Mouse (Mus musculus) forebrain, embryonic 12.5 days (tissue): ENCODE data around the gene Rora. TPM values are rescaled to one million over a fixed set of nuclear protein-coding genes. Genes with fewer than 3 reads are reported as not detected.

ENCODE experiments used
- ATAC-seq: fragments of 200-750 bp; cut with Nextera tagmentation; 2 replicates; pipeline ENCODE4 v1.8.0; 2017; ENCODE audit warnings: moderate TSS enrichment; ENCODE audit not compliant: low FRiP score
- H3K27ac ChIP-seq: fragments of 300-500 bp; sonication (generic); 2 replicates; pipeline ENCODE4 v1.5.1; 2016; ENCODE audit warnings: mild to moderate bottlenecking
- H3K27me3 ChIP-seq: fragments of 300-500 bp; sonication (generic); 2 replicates; pipeline ENCODE4 v1.6.1; 2016; ENCODE audit warnings: mild to moderate bottlenecking
- H3K36me3 ChIP-seq: fragments of 300-500 bp; sonication (generic); replicated peaks from 2 replicates; pipeline ENCODE4 v1.6.1; 2016; ENCODE audit warnings: mild to moderate bottlenecking
- H3K4me1 ChIP-seq: fragments of 300-500 bp; sonication (generic); 2 replicates; pipeline ENCODE4 v1.6.1; 2016
- H3K4me2 ChIP-seq: fragments of 300-500 bp; sonication (generic); 2 replicates; pipeline ENCODE4 v1.6.1; 2016; ENCODE audit warnings: mild to moderate bottlenecking, moderate library complexity
- H3K4me3 ChIP-seq: fragments of 300-500 bp; sonication (generic); replicated peaks from 2 replicates; pipeline ENCODE4 v1.5.1; 2016; ENCODE audit warnings: mild to moderate bottlenecking
- H3K9ac ChIP-seq: fragments of 300-500 bp; sonication (generic); 2 replicates; pipeline ENCODE4 v1.6.1; 2016; ENCODE audit warnings: mild to moderate bottlenecking
- H3K9me3 ChIP-seq: fragments of 300-500 bp; sonication (generic); 2 replicates; pipeline ENCODE4 v1.6.1; 2016
- WGBS: fragments of 180-500 bp; shearing (Covaris S2); methylation state at CpG from one replicate; pipeline ENCODE4 v1.1.7; 2016; 5-methylcytosine and 5-hydroxymethylcytosine counted together
- polyA plus RNA-seq: library from polyadenylated mRNA; unstranded; fragments of >200 nt; fragmentation: Nextera tagmentation; extraction: Ambion mirVana; gene quantifications from 2 replicates; pipeline ENCODE4 v1.2.1, GENCODE M21; 2016

The Rora gene
- polyA plus RNA-seq, 1 experiment from 2014 or later = 7.3 TPM

DNA sequence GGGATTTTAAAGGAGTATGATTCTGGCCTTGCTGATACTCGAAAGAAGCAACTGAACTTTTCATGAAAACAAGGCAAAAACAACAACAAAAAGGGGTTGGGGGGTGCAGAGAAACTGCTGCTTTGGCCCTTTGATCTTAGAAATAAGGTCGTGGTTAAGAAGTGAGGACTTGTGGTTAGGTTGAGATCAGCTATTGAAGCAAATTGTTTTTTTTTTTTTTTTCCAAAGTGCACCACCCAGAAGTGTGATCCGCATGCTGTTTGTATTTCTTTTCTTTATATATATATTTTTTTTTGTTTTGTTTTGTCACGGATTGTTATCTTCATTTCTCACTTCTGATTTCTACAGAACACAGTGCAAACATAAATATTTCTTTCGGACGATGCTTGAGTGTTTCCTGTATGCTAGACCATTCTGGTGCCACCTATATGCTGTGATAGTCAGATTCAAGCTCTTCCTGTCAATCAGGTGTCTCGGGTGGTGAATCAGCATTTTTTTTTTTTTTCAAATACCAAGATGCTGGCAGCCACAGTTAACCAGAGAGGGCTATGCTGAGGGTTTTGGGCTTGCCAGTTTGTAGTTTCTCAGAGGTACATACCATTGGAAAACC is 644.3 kb downstream of the Rora start:
- peaks cover 15% of the 10 kb centered on the region for H3K4me1 ChIP-seq
- no peak overlapping the region for H3K9ac ChIP-seq
- no peaks in the 10 kb centered on the region for H3K9me3 ChIP-seq
- no peak overlapping the region for H3K4me2 ChIP-seq
- no peak overlapping the region for H3K4me3 ChIP-seq
- H3K27me3 ChIP-seq = peaks cover 38% of the 10 kb centered on the region
- no peaks in the 10 kb centered on the region for H3K36me3 ChIP-seq
- no peak for ATAC-seq
- 84% methylated on average over 7 of the region's 7 CpGs for WGBS
- no peak overlapping the region for H3K27ac ChIP-seq

GRCm38 (mm10) chr9:69298566-69299335 is 645.2 kb downstream of the Rora start:
- Histone ChIP-seq H3K4me2 (no peak overlapping the region), H3K4me1 (peaks cover 23% of the 10 kb centered on the region), H3K27me3 (peaks cover 30% of the 10 kb centered on the region), H3K9me3 (no peaks in the 10 kb centered on the region), H3K9ac (no peak overlapping the region), H3K36me3 (no peaks in the 10 kb centered on the region), H3K4me3 (no peak overlapping the region), H3K27ac (no peak overlapping the region)
- no peak for ATAC-seq
- 80% methylated on average over 12 of the region's 12 CpGs for WGBS

- Histone ChIP-seq H3K4me3 (no peak overlapping the region), H3K27ac (no peak overlapping the region), H3K9ac (no peak overlapping the region), H3K4me2 (no peak overlapping the region), H3K36me3 (no peaks in the 10 kb centered on the region), H3K4me1 (peaks cover 28% of the 10 kb centered on the region), H3K27me3 (peaks cover 34% of the 10 kb centered on the region), H3K9me3 (no peaks in the 10 kb centered on the region)
- 66% methylated on average over 2 of the region's 2 CpGs for WGBS
- ATAC-seq = no peak
These were observed 645.9 kb downstream of the Rora start for GRCm38 (mm10) chr9:69299484-69299883.

GRCm38 (mm10) chr9:69300296-69300695 is 646.7 kb downstream of the Rora start:
- no peak overlapping the region for H3K27ac ChIP-seq
- peaks cover 36% of the 10 kb centered on the region for H3K27me3 ChIP-seq
- H3K9ac ChIP-seq = no peak overlapping the region
- H3K36me3 ChIP-seq = no peaks in the 10 kb centered on the region
- no peak overlapping the region for H3K4me3 ChIP-seq
- no peaks in the 10 kb centered on the region for H3K9me3 ChIP-seq
- 92% methylated on average over 8 of the region's 8 CpGs for WGBS
- no peak overlapping the region for H3K4me2 ChIP-seq
- no peak for ATAC-seq
- peaks cover 28% of the 10 kb centered on the region for H3K4me1 ChIP-seq

DNA sequence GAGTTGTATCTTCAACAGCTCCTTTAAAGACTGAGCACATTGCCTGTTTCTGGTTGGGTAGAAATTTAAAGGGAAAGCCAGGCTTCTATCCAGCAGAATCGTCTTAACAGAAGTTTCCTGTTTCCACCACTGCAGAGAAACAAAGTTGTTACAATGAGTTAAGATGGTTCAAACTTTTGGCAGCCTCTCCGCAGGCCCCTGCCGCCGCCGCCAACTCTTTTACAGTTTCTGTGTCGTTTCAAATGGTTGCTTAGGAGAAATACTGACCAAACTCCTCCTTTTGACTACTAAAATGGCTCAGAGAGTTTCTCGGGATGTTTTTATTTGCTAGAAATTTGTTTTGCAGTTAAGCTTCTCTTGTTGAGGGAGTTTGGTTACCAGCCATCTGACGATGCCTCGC is 647.9 kb downstream of the Rora start:
- Histone ChIP-seq H3K4me2 (no peak overlapping the region), H3K4me1 (peaks cover 28% of the 10 kb centered on the region), H3K36me3 (no peaks in the 10 kb centered on the region), H3K4me3 (no peak overlapping the region), H3K27me3 (peaks cover 36% of the 10 kb centered on the region), H3K27ac (peak overlapping the region; percentile 56; the same call in 1 of the 2 replicates), H3K9me3 (no peaks in the 10 kb centered on the region), H3K9ac (no peak overlapping the region)
- ATAC-seq = no peak
- WGBS = 19% methylated on average over 9 of the region's 9 CpGs

- peaks cover 36% of the 10 kb centered on the region for H3K27me3 ChIP-seq
- H3K4me2 ChIP-seq = 0 out of 2 replicates have a peak overlapping the region, but pooled peaks have one; percentile 4
- H3K27ac ChIP-seq = peak overlapping the region; percentile 56; the same call in 1 of the 2 replicates
- H3K9me3 ChIP-seq = no peaks in the 10 kb centered on the region
- H3K9ac ChIP-seq = no peak overlapping the region
- no peak for ATAC-seq
- H3K4me3 ChIP-seq = no peak overlapping the region
- H3K36me3 ChIP-seq = no peaks in the 10 kb centered on the region
- 12% methylated on average over 4 of the region's 4 CpGs for WGBS
- H3K4me1 ChIP-seq = peaks cover 28% of the 10 kb centered on the region
These were observed 648.4 kb downstream of the Rora start for GRCm38 (mm10) chr9:69301955-69302354.

DNA sequence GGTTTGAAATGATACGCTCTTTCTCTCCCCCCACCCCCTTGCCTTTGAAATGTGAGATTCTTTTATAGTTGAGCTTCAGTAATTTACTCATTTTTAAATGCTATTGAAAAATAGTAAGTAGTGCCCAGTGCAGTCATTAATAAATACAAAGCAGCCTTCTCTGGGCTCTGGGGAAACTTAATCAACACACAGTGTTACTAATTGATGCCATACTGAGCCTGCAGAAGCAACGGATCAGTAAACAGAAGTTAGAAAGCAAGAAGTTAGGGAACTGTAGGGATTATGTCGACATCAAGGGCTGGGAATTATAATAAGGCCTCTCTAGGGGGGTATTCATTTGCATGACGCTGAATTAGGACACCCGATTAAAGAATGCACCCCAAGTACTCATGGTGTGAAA is 649.3 kb downstream of the Rora start:
- Histone ChIP-seq H3K4me1 (peaks cover 28% of the 10 kb centered on the region), H3K4me2 (peak overlapping the region; percentile 9; the same call in 1 of the 2 replicates), H3K27me3 (peaks cover 36% of the 10 kb centered on the region), H3K9ac (no peak overlapping the region), H3K9me3 (no peaks in the 10 kb centered on the region), H3K4me3 (no peak overlapping the region), H3K36me3 (no peaks in the 10 kb centered on the region), H3K27ac (no peak overlapping the region)
- ATAC-seq = no peak; the same call in 1 of the 2 replicates
- WGBS = 2% methylated on average over 5 of the region's 5 CpGs

GRCm38 (mm10) chr9:69303346-69303944 is 649.9 kb downstream of the Rora start:
- no peak for ATAC-seq
- Histone ChIP-seq H3K4me3 (no peak overlapping the region), H3K27ac (no peak overlapping the region), H3K4me2 (no peak overlapping the region), H3K27me3 (peaks cover 36% of the 10 kb centered on the region), H3K9ac (no peak overlapping the region), H3K9me3 (no peaks in the 10 kb centered on the region), H3K36me3 (no peaks in the 10 kb centered on the region), H3K4me1 (peaks cover 28% of the 10 kb centered on the region)
- WGBS = 71% methylated on average over 4 of the region's 4 CpGs

DNA sequence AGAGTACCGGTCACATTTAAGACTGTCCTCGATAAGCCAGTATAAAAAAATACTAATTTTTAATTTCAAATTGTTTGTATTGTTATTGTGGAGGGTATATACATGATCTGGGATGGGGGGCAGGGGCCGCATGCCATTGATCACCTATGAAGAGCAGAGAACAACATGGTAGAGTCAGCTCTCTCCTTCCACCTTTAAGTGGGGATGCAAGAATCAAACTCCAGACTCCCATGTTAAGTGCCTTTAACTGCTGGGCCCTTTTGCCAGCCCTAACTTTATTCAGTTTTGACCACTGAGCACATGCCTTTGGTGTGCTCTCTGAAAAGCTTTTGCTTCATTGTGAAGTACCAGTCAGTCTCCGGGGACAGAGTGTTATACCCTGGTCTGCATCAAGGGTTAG is 650.4 kb downstream of the Rora start:
- H3K4me2 ChIP-seq = no peak overlapping the region
- H3K4me1 ChIP-seq = peaks cover 28% of the 10 kb centered on the region
- H3K27ac ChIP-seq = no peak overlapping the region
- H3K4me3 ChIP-seq = no peak overlapping the region
- H3K9ac ChIP-seq = no peak overlapping the region
- H3K9me3 ChIP-seq = no peaks in the 10 kb centered on the region
- 93% methylated on average over 4 of the region's 4 CpGs for WGBS
- H3K36me3 ChIP-seq = no peaks in the 10 kb centered on the region
- peaks cover 36% of the 10 kb centered on the region for H3K27me3 ChIP-seq
- ATAC-seq = no peak

- Histone ChIP-seq H3K4me2 (no peak overlapping the region), H3K4me1 (peaks cover 28% of the 10 kb centered on the region), H3K9me3 (no peaks in the 10 kb centered on the region), H3K36me3 (no peaks in the 10 kb centered on the region), H3K9ac (no peak overlapping the region), H3K27me3 (peaks cover 36% of the 10 kb centered on the region), H3K4me3 (no peak overlapping the region), H3K27ac (no peak overlapping the region)
- no peak for ATAC-seq
- WGBS = 76% methylated on average over 10 of the region's 10 CpGs
These were observed 650.9 kb downstream of the Rora start for GRCm38 (mm10) chr9:69304492-69304891.

- no peak for ATAC-seq
- H3K27me3 ChIP-seq = peaks cover 31% of the 10 kb centered on the region
- no peak overlapping the region for H3K27ac ChIP-seq
- no peaks in the 10 kb centered on the region for H3K9me3 ChIP-seq
- no peak overlapping the region for H3K4me3 ChIP-seq
- H3K4me1 ChIP-seq = peaks cover 28% of the 10 kb centered on the region
- WGBS = 70% methylated on average over 3 of the region's 3 CpGs
- no peak overlapping the region for H3K4me2 ChIP-seq
- H3K9ac ChIP-seq = no peak overlapping the region
- no peaks in the 10 kb centered on the region for H3K36me3 ChIP-seq
These were observed 651.4 kb downstream of the Rora start for GRCm38 (mm10) chr9:69304991-69305390.

GRCm38 (mm10) chr9:69306734-69307528 is 653.3 kb downstream of the Rora start:
- no peak overlapping the region for H3K9ac ChIP-seq
- H3K4me1 ChIP-seq = peaks cover 24% of the 10 kb centered on the region
- H3K27ac ChIP-seq = no peak overlapping the region
- no peak for ATAC-seq
- WGBS = 83% methylated on average over 8 of the region's 9 CpGs
- no peaks in the 10 kb centered on the region for H3K36me3 ChIP-seq
- H3K9me3 ChIP-seq = no peaks in the 10 kb centered on the region
- H3K4me2 ChIP-seq = no peak overlapping the region
- H3K27me3 ChIP-seq = peaks cover 14% of the 10 kb centered on the region
- no peak overlapping the region for H3K4me3 ChIP-seq
